Mouse (Mus musculus): Measurements from ENCODE around the gene Olfr998. TPM values are rescaled to one million over a fixed set of nuclear protein-coding genes. Genes with fewer than 3 reads are reported as not detected.
"Not testable (repeated sequence)": the region's sequence is repeated elsewhere in the genome, so short reads cannot be mapped to it uniquely, and the experiment has no call there.

Olfr998 gene
- polyA plus RNA-seq (2015; fragmentation: Nextera tagmentation; extraction: Ambion mirVana), result not detected in 2 replicates

DNA sequence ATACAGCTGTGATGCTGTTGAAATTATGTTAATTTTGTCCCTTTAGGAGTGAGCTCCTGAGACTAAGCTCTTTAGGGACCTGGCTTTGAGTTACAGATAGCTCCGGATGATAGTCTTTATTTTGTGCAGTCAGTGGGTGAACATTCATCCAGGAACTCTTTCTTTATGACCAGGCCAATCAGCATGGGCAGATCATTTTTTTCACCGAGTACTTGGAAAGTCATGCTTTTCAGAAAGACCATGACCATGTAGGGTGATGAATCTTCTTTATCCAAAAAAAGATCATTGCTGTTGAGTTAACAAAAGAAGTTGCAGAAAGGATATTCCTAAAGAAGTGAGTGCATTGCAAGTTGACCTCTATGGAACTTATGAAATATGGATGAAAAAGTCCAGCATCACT is at the start of gene Olfr998:
Gene Olfr998, plus strand, starts transcription at position 301 of the 400 bp plus-strand sequence.
- not testable (repeated sequence) for ATAC-seq (ENCODE audit: low read depth); H3K4me1 ChIP-seq (replicated peaks); H3K36me3 ChIP-seq; H3K9me3 ChIP-seq (replicated peaks); DNase-seq; H3K4me3 ChIP-seq (replicated peaks); H3K4me2 ChIP-seq; H3K9ac ChIP-seq; H3K27ac ChIP-seq; H3K27me3 ChIP-seq
- 56% methylated on average over 2 of the region's 2 CpGs for WGBS (ENCODE audit: insufficient replicate concordance)

DNA sequence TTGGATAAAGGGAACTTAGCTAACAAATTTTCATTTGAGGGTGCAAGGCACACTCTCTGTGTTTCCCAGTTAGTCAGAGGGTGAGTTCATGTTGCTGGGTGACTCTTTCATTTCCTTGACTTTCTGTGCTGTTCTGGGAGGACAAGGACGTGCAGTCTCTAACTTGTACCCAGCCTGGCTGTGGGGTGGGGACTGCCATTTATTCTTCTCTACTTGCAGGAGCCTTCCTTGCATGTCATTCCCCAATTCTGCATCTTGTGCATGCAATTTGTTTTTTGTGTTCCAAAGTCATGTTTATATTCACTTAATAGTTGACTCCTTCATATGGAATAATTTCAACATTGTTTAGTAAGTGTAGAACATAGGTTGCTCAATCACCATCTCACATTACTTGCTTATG is 33.9 kb upstream of the Olfr998 start:
- H3K36me3 ChIP-seq, result no peaks in the 10 kb centered on the region
- no peak overlapping the region for H3K4me3 ChIP-seq (replicated peaks)
- 45% methylated on average over 1 of the region's 1 CpGs for WGBS (ENCODE audit: insufficient replicate concordance)
- no peaks in the 10 kb centered on the region for H3K27me3 ChIP-seq
- no peak overlapping the region for H3K4me2 ChIP-seq
- no peaks in the 10 kb centered on the region for H3K4me1 ChIP-seq (replicated peaks)
- no peaks in the 10 kb centered on the region for H3K9me3 ChIP-seq (replicated peaks)
- no peak for DNase-seq
- H3K27ac ChIP-seq, result no peak overlapping the region
- no peak overlapping the region for H3K9ac ChIP-seq
- no peak for ATAC-seq (ENCODE audit: low read depth)

DNA sequence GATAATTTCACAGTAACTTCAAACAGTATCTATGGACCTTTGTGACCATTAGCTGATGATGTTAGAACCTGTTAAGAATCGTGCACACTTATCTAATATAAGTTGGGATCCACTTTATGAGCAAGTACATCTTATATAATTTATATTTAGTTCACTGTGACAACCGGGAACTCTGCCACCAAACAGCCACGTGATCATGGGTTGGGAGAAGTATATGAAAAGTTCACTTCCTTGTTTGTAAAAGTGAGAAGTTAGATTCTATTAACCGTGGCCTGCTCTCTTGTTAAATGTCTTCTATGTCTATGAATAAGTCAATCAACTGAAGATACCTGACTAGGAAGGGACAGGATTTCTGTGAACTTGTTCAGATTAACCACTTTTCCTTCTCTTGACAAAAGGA is 28.5 kb upstream of the Olfr998 start:
- H3K4me2 ChIP-seq, result no peak overlapping the region
- H3K9ac ChIP-seq, result no peak overlapping the region
- no peak overlapping the region for H3K4me3 ChIP-seq (replicated peaks)
- H3K9me3 ChIP-seq (replicated peaks), result no peaks in the 10 kb centered on the region
- no peaks in the 10 kb centered on the region for H3K27me3 ChIP-seq
- H3K27ac ChIP-seq, result no peak overlapping the region
- ATAC-seq (ENCODE audit: low read depth), result no peak
- no peak for DNase-seq
- H3K4me1 ChIP-seq (replicated peaks), result no peaks in the 10 kb centered on the region
- WGBS (ENCODE audit: insufficient replicate concordance), result 26% methylated on average over 4 of the region's 4 CpGs
- H3K36me3 ChIP-seq, result no peaks in the 10 kb centered on the region

DNA sequence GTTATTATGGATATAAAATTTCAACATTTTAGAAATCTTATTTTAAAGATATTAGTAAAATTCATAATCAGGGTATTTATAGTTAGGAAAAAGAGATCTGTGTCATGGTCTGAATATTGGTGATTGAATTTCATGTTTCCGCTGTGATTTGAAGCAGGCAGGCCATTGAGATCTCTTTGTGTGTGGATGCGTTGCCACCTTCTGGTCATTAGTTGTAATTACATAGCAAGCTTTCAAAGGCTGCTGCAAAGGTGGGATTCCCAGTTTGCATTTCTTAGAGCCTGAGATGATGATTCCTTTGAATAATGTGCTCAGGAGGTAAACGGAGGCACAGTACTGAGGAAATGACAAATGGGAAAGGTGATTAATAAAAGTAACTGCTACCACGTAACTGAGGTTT is 27.6 kb upstream of the Olfr998 start:
- Histone ChIP-seq H3K9me3 (replicated peaks) (no peaks in the 10 kb centered on the region), H3K27ac (no peak overlapping the region), H3K4me3 (replicated peaks) (no peak overlapping the region), H3K36me3 (no peaks in the 10 kb centered on the region), H3K27me3 (no peaks in the 10 kb centered on the region), H3K4me2 (no peak overlapping the region), H3K9ac (no peak overlapping the region), H3K4me1 (replicated peaks) (no peaks in the 10 kb centered on the region)
- no peak for ATAC-seq (ENCODE audit: low read depth)
- 26% methylated on average over 4 of the region's 4 CpGs for WGBS (ENCODE audit: insufficient replicate concordance)
- DNase-seq, result no peak

DNA sequence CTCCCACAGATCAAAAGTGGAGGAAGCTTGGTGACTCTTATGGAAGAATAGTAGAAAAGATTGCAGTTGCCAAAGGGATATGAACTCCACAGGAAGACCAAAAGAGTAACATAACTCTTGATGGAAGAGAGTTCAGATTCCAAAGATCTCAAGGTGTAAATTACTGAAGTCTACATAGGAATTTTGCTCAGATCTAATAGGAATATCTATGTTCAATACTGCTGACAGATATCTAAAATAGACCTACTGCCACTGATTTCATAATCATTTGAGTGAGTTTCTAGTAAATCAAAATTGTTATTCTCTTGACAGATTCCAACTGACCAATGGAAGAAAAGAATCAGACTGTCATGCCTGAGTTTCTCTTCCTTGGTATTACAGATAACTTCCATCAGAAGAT is 9.8 kb upstream of the Olfr998 start, which contains the start of gene Olfr996:
Gene Olfr996, plus strand, starts transcription at position 301 of the 400 bp plus-strand sequence.
- no peak within 1 kb of the TSS for H3K4me3 ChIP-seq (replicated peaks)
- no peak within 1 kb of the TSS for H3K27ac ChIP-seq
- H3K9me3 ChIP-seq (replicated peaks), result no peaks in the 10 kb centered on the region
- H3K9ac ChIP-seq, result no peak within 1 kb of the TSS
- H3K4me2 ChIP-seq, result no peak within 1 kb of the TSS
- H3K27me3 ChIP-seq, result no peaks in the 10 kb centered on the region
- DNase-seq, result no peak
- no peaks in the 10 kb centered on the region for H3K4me1 ChIP-seq (replicated peaks)
- no peak for ATAC-seq (ENCODE audit: low read depth)
- no peaks in the 10 kb centered on the region for H3K36me3 ChIP-seq

DNA sequence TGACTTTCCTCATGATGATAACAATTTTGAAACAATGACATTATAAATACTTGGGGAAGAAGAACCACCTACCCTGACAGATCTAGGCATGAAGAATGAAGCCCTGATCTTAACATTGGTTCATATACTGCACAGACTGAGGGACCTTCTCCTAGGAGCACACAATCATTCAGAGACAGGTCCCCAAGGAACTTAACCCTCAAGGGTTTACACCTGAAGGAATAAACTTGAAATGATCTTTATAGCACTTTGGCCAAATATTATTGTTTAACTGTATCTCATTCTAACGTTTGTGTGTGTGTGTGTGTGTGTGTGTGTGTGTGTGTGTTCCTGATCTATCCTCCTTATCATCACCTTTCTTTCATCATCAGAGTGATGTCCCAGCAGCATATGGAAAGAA is 23.1 kb downstream of the Olfr998 start, which contains the start of gene Olfr1000:
Gene Olfr1000, minus strand, starts transcription at position 101 of the 400 bp plus-strand sequence.
- DNase-seq (no peak), ATAC-seq (ENCODE audit: low read depth) (no peak)
- no peaks in the 10 kb centered on the region for H3K27me3 ChIP-seq
- no peak within 1 kb of the TSS for H3K4me2 ChIP-seq
- H3K4me3 ChIP-seq (replicated peaks), result no peak within 1 kb of the TSS
- no peak within 1 kb of the TSS for H3K27ac ChIP-seq
- H3K4me1 ChIP-seq (replicated peaks), result no peaks in the 10 kb centered on the region
- no peaks in the 10 kb centered on the region for H3K9me3 ChIP-seq (replicated peaks)
- WGBS (ENCODE audit: insufficient replicate concordance), result 65% methylated on average over 1 of the region's 1 CpGs
- no peak within 1 kb of the TSS for H3K9ac ChIP-seq
- no peaks in the 10 kb centered on the region for H3K36me3 ChIP-seq

Other genes starting within 250 kb of the Olfr998 start
- not detected in 2 replicates for gene Olfr987, start 249.6 kb upstream of the Olfr998 start, polyA plus RNA-seq (2015; fragmentation: Nextera tagmentation; extraction: Ambion mirVana)
- not detected in 2 replicates for gene Olfr988, start 225.7 kb upstream of the Olfr998 start, polyA plus RNA-seq (2015; fragmentation: Nextera tagmentation; extraction: Ambion mirVana)
- not detected in 2 replicates for gene Olfr992, start 179.5 kb upstream of the Olfr998 start, polyA plus RNA-seq (2015; fragmentation: Nextera tagmentation; extraction: Ambion mirVana)
- gene Olfr993, start 174.1 kb upstream of the Olfr998 start, polyA plus RNA-seq (2015; fragmentation: Nextera tagmentation; extraction: Ambion mirVana), result not detected in 2 replicates
- gene Olfr994, start 152.5 kb upstream of the Olfr998 start, polyA plus RNA-seq (2015; fragmentation: Nextera tagmentation; extraction: Ambion mirVana), result not detected in 2 replicates
- gene Olfr995, start 145.3 kb upstream of the Olfr998 start, polyA plus RNA-seq (2015; fragmentation: Nextera tagmentation; extraction: Ambion mirVana), result not detected in 2 replicates
- gene 4833423E24Rik, start 69.9 kb upstream of the Olfr998 start, polyA plus RNA-seq (2015; fragmentation: Nextera tagmentation; extraction: Ambion mirVana), result not detected in 2 replicates
- not detected in 2 replicates for gene Olfr996, start 9.7 kb upstream of the Olfr998 start, polyA plus RNA-seq (2015; fragmentation: Nextera tagmentation; extraction: Ambion mirVana)
- not detected in 2 replicates for gene Olfr1000, start 23.0 kb downstream of the Olfr998 start, polyA plus RNA-seq (2015; fragmentation: Nextera tagmentation; extraction: Ambion mirVana)
- gene Olfr1002, start 61.8 kb downstream of the Olfr998 start, polyA plus RNA-seq (2015; fragmentation: Nextera tagmentation; extraction: Ambion mirVana), result not detected in 2 replicates
- gene Olfr154, start 75.5 kb downstream of the Olfr998 start, polyA plus RNA-seq (2015; fragmentation: Nextera tagmentation; extraction: Ambion mirVana), result not detected in 2 replicates
- not detected in 2 replicates for gene Olfr1006, start 89.8 kb downstream of the Olfr998 start, polyA plus RNA-seq (2015; fragmentation: Nextera tagmentation; extraction: Ambion mirVana)
- not detected in 2 replicates for gene Olfr1008, start 100.5 kb downstream of the Olfr998 start, polyA plus RNA-seq (2015; fragmentation: Nextera tagmentation; extraction: Ambion mirVana)
- not detected in 2 replicates for gene Olfr1009, start 126.5 kb downstream of the Olfr998 start, polyA plus RNA-seq (2015; fragmentation: Nextera tagmentation; extraction: Ambion mirVana)
- not detected in 2 replicates for gene Olfr1012, start 173.8 kb downstream of the Olfr998 start, polyA plus RNA-seq (2015; fragmentation: Nextera tagmentation; extraction: Ambion mirVana)
- gene Olfr1013, start 178.2 kb downstream of the Olfr998 start, polyA plus RNA-seq (2015; fragmentation: Nextera tagmentation; extraction: Ambion mirVana), result not detected in 2 replicates
- not detected in 2 replicates for gene Olfr1014, start 183.8 kb downstream of the Olfr998 start, polyA plus RNA-seq (2015; fragmentation: Nextera tagmentation; extraction: Ambion mirVana)
- not detected in 2 replicates for gene Olfr1015, start 193.1 kb downstream of the Olfr998 start, polyA plus RNA-seq (2015; fragmentation: Nextera tagmentation; extraction: Ambion mirVana)
- not detected in 2 replicates for gene Olfr1016, start 213.6 kb downstream of the Olfr998 start, polyA plus RNA-seq (2015; fragmentation: Nextera tagmentation; extraction: Ambion mirVana)
- gene Olfr1018, start 229.5 kb downstream of the Olfr998 start, polyA plus RNA-seq (2015; fragmentation: Nextera tagmentation; extraction: Ambion mirVana), result not detected in 2 replicates